Mouse (Mus musculus): ENCODE results near the gene Ppp6r2. TPM values are rescaled to one million over a fixed set of nuclear protein-coding genes. Genes with fewer than 3 reads are reported as not detected.

The Ppp6r2 gene
- 5.7 TPM for polyA plus RNA-seq (2017; shearing (Covaris generic))

DNA sequence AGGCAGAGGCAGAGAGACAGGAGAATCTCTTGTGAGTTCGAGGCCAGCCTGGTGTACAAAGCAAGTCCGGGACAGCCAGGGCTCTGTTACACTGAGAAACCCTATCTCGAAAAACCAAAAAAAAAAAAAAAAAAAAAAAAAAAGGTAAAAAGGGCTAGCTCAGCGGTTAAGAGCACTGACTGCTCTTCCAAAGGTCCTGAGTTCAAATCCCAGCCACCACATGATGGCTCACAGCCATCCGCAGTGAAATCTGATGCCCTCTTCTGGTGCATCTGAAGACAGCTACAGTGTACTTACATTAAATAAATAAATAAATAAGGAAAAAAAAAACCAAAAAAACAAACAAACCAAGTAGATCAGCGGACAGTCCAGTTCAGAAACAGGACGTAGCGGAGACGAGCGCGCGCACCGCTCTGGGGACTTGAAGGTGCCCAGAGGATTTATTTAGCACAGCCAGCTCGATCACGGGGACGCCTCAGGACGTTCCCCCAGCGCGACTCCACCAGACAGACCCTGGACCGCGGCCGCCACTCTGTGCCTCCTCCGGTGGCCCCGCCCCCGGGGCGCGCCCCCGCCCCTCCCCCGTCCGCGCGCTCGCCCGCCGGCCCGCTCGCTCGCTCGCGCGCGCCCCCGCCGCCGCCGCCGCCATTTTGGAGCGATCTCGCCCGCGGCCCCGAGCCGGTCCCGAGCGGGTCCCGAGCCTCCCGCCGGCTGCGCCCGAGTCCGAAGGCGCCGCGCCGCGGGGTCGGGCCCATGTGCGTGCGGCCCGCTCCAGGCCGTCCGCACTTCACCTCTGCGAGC lies at the start of gene Ppp6r2:
Gene Ppp6r2, plus strand, starts transcription at position 639 of the 801 bp plus-strand sequence.

DNA sequence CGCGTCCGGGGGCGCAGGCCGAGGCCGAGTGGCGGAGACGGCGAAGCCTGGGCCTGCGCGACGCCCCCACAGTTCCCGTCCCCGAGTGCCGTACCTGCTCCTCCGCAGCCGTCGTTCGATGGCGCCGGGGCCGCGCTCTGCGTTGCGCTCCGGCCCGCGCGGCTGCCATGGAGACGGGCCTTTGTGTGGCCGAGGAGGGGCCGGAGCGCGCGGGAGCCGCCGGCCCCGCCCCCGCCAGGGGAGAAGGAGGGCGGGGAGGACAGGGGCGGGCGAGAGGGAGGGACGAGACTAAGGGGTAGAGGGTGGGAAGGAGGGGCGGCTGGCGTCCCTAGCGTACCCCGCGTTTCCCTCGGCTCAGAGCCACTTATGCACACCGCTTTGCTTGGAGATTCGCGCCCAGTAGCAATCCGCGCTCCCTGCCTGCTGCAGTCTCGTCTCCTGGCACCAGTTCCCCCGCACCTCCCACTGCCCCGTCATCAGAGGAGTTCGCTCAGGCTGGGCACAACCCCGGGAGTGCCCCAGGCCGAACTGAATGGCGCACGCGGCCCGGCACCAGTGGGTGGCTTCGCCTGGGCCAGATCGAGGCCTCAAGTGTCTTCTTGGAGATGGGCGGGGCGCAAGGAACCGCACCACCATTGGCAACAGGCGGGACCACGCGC lies 30.7 kb upstream of the Ppp6r2 start, which contains the start of gene Plxnb2:
Gene Plxnb2, minus strand, starts transcription at position 218 of the 659 bp plus-strand sequence.

DNA sequence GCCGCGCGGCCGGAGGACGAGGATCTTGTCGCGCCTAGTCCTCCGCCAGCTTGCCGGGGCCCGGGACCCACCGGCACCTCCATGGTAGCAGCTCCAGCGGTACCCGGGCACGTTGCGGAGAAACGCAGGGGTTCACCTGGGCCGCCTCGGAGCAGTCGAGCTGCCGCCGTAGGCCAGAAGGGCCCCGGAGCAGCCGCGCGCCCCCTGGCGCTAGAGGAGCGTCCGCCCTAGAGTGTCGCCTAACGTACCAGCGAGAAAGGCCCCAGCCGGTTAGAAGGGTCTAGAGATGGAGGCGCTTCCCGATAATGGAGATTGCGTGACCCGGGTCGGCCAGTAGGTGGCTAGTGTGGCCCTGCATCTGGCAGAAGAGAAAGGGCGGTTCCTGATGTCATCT lies 15.0 kb upstream of the Ppp6r2 start, which contains the start of gene Dennd6b:
Gene Dennd6b, minus strand, starts transcription at position 184 of the 394 bp plus-strand sequence.

DNA sequence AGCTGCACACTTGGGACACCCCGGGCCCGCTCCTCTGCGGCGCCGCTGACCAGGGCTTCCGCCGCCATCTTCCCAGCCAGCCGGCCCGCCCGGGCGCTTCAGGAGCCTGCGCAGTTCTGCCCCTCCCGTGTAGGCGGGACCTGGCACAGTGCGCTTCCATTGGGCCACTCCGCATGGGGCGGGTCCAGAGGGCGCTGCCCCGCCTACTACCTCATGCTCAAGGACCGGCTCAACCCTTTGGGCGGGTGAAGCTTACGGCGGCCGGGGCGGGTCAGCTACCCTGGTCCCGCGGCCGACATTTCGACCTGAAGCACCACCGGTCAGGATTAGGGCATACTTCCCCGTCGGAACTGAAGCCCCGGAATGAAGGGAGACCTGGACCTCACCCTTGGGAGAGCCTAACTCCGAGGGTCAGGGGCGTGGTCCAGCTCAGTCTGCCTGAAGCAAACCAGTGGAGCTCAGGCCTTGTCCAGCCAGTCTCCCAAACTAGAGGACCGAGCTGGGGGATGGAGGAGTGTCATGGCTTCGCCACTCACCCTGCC lies 103.9 kb downstream of the Ppp6r2 start, which contains the start of gene Sbf1:
Gene Sbf1, minus strand, starts transcription at position 122 of the 542 bp plus-strand sequence.

DNA sequence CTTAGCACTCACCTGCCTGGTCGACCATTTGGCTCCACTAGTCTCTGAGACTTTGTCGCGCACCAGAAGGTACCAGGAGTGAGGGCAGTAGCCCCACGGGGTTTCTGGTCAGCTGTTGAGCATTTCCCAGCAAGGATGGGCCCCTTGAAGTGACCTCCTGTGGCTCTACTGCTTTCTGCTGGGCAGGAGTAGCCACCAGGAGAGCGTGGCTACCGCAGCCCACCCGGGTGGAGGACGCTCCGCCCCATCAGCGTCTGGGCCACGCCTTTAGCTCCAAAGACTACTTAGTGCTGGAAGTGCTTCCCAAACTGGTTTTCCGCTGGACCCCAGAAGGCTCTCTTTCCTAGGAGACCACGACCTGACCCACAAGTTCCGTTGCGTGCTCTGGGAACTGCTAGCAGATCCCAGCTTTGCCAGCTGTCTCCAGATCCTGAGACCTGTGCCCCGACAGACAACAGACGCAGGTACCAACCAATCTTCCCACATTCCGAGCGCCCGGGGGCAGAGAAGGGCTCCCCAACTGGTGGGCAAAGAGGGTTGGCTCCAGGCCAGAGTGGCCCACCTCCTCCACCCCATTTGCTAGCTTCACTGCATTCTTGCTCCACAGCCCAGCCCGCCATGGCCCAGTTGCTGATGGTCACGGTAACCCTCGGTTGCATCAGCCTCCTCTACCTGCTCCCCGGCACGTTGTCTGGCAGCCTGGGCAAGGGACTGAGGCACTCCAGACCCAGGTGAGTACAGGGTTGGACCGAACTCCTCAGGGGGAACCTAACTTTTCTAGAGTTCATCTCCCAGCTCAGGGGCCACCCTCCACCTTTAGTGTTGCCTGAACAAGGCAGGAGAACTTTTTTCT lies 111.5 kb downstream of the Ppp6r2 start, which contains the start of gene Adm2:
Gene Adm2, plus strand, starts transcription at position 51 of the 853 bp plus-strand sequence.

DNA sequence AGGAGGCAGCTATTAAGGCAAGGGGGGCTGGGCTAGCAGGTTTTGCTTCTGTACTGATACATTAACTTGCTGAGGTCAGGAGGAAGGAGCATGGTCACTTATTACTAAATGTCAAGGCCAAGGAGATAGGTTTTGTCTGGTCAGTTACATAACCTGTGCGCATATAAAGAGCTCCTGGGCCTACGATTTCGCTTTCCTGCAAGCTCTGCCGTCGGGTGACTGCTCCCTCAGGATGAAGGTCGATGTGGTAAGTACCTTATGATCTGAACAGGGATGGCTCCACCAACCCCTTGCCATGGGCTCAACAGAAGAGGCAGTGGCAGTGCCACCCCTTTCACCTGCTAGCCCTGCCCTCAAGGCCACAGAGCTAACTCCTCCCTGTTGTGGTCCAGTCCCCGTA lies 122.9 kb downstream of the Ppp6r2 start, which contains the start of gene Miox:
Gene Miox, plus strand, starts transcription at position 128 of the 400 bp plus-strand sequence.

Other genes starting within 250 kb of the Ppp6r2 start
- gene Mlc1, start 232.5 kb upstream of the Ppp6r2 start, polyA plus RNA-seq (2017; shearing (Covaris generic)), result not detected
- not detected for gene Mov10l1, start 228.6 kb upstream of the Ppp6r2 start, polyA plus RNA-seq (2017; shearing (Covaris generic))
- 0.37 TPM for gene Panx2, start 151.8 kb upstream of the Ppp6r2 start, polyA plus RNA-seq (2017; shearing (Covaris generic))
- gene Trabd, start 136.4 kb upstream of the Ppp6r2 start, polyA plus RNA-seq (2017; shearing (Covaris generic)), result 61.9 TPM
- 4.5 TPM for gene Selenoo, start 122.5 kb upstream of the Ppp6r2 start, polyA plus RNA-seq (2017; shearing (Covaris generic))
- 31.5 TPM for gene Tubgcp6, start 88.4 kb upstream of the Ppp6r2 start, polyA plus RNA-seq (2017; shearing (Covaris generic))
- gene Hdac10, start 82.9 kb upstream of the Ppp6r2 start, polyA plus RNA-seq (2017; shearing (Covaris generic)), result 73.7 TPM
- 6.7 TPM for gene Mapk12, start 70.8 kb upstream of the Ppp6r2 start, polyA plus RNA-seq (2017; shearing (Covaris generic))
- gene Mapk11, start 61.9 kb upstream of the Ppp6r2 start, polyA plus RNA-seq (2017; shearing (Covaris generic)), result 55.5 TPM
- 4.5 TPM for gene Plxnb2, start 30.8 kb upstream of the Ppp6r2 start, polyA plus RNA-seq (2017; shearing (Covaris generic))
- gene Dennd6b, start 15.1 kb upstream of the Ppp6r2 start, polyA plus RNA-seq (2017; shearing (Covaris generic)), result 38.5 TPM
- 68.5 TPM for gene Sbf1, start 103.8 kb downstream of the Ppp6r2 start, polyA plus RNA-seq (2017; shearing (Covaris generic))
- gene Adm2, start 111.2 kb downstream of the Ppp6r2 start, polyA plus RNA-seq (2017; shearing (Covaris generic)), result not detected
- gene Miox, start 122.8 kb downstream of the Ppp6r2 start, polyA plus RNA-seq (2017; shearing (Covaris generic)), result not detected
- 68.6 TPM for gene Lmf2, start 144.1 kb downstream of the Ppp6r2 start, polyA plus RNA-seq (2017; shearing (Covaris generic))
- 172 TPM for gene Ncaph2, start 144.2 kb downstream of the Ppp6r2 start, polyA plus RNA-seq (2017; shearing (Covaris generic))
- 7.8 TPM for gene Sco2, start 162.3 kb downstream of the Ppp6r2 start, polyA plus RNA-seq (2017; shearing (Covaris generic))
- 0.75 TPM for gene Tymp, start 165.5 kb downstream of the Ppp6r2 start, polyA plus RNA-seq (2017; shearing (Covaris generic))
- gene Odf3b, start 167.7 kb downstream of the Ppp6r2 start, polyA plus RNA-seq (2017; shearing (Covaris generic)), result 0.35 TPM
- 0.09 TPM for gene Klhdc7b, start 173.4 kb downstream of the Ppp6r2 start, polyA plus RNA-seq (2017; shearing (Covaris generic))
- gene Syce3, start 198.9 kb downstream of the Ppp6r2 start, polyA plus RNA-seq (2017; shearing (Covaris generic)), result not detected
- gene Cpt1b, start 214.3 kb downstream of the Ppp6r2 start, polyA plus RNA-seq (2017; shearing (Covaris generic)), result 0.33 TPM
- 6.0 TPM for gene C730034F03Rik, start 218.0 kb downstream of the Ppp6r2 start, polyA plus RNA-seq (2017; shearing (Covaris generic))
- gene Gm44502, start 218.1 kb downstream of the Ppp6r2 start, polyA plus RNA-seq (2017; shearing (Covaris generic)), result not detected
- gene Chkb, start 218.4 kb downstream of the Ppp6r2 start, polyA plus RNA-seq (2017; shearing (Covaris generic)), result 104 TPM
- 0.06 TPM for gene Mapk8ip2, start 242.4 kb downstream of the Ppp6r2 start, polyA plus RNA-seq (2017; shearing (Covaris generic))

Measured in activated CD4-positive, CD25-positive, alpha-beta regulatory T cell, adult 9 weeks (primary cell).